Mouse (Mus musculus): ENCODE data around the gene Rasgrf1. TPM values are rescaled to one million over a fixed set of nuclear protein-coding genes. Genes with fewer than 3 reads are reported as not detected.

Rasgrf1 gene
- total and polyA plus RNA-seq, 2 experiments from 2014 or later: 28.3 to 53.4 TPM

DNA sequence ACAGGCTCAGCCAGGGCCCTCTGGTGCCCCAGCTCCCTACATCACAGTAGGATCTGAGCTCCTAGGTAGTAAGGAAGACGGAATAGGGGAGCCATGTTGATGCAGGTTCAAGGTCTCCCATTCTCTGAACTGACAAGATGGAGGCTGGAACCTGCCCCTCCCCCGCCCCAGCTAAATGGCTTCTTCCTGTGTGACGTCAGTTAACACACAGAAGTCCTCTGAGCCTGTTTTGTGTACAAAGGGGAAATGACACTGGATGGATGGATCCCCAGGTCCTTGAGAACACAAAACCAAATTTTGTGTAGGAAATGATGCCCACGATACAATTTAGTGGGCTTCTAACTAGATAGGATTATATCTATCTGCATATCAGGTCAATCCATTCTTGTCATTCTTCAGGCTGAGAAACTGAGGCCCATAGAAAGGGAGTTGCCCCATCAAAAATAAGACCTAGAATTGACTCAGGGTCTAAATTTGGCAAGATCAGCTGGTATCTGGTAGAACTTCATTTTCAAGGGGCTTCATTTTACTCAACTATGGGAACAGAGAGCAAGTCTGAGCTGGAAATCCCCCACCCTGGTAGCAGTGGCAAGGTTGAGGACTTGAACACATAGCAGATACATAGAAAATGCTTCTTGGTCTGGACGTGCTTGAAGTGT lies 2.3 kb downstream of the Rasgrf1 start:
- Histone ChIP-seq H3K4me3 (ENCODE audit: low read length) (no peak overlapping the region), H3K4me1 (ENCODE audit: insufficient read depth, low read length) (no peaks in the 10 kb centered on the region; the same call in none of the 2 replicates), H3K27me3 (ENCODE audit: insufficient read depth, low read length) (peaks cover 30% of the 10 kb centered on the region), H3K9ac (replicated peaks; ENCODE audit: low read length) (no peak overlapping the region), H3K4me2 (ENCODE audit: low read depth, low read length) (no peak overlapping the region), H3K27ac (no peak overlapping the region), H3K9me3 (ENCODE audit: low read length) (no peaks in the 10 kb centered on the region), H3K36me3 (ENCODE audit: insufficient read depth, low read length) (no peaks in the 10 kb centered on the region)
- DNase-seq (ENCODE audit: low spot score) (no peak), ATAC-seq (no peak)
- WGBS: 74% methylated on average over 5 of the region's 5 CpGs
- TF ChIP-seq CTCF (IDR thresholded peaks at IDR 0.05; ENCODE audit: low read depth): no peak

- ATAC-seq: no peak
- DNase-seq (ENCODE audit: low spot score): no peak
- H3K4me1 ChIP-seq (ENCODE audit: insufficient read depth, low read length): no peaks in the 10 kb centered on the region; the same call in none of the 2 replicates
- no peaks in the 10 kb centered on the region for H3K36me3 ChIP-seq (ENCODE audit: insufficient read depth, low read length)
- H3K9ac ChIP-seq (replicated peaks; ENCODE audit: low read length): no peak overlapping the region
- TF ChIP-seq CTCF (IDR thresholded peaks at IDR 0.05; ENCODE audit: low read depth): no peak
- H3K4me3 ChIP-seq (ENCODE audit: low read length): no peak overlapping the region
- 74% methylated on average over 4 of the region's 4 CpGs for WGBS
- H3K27me3 ChIP-seq (ENCODE audit: insufficient read depth, low read length): peaks cover 25% of the 10 kb centered on the region
- no peak overlapping the region for H3K4me2 ChIP-seq (ENCODE audit: low read depth, low read length)
- no peak overlapping the region for H3K27ac ChIP-seq
- no peaks in the 10 kb centered on the region for H3K9me3 ChIP-seq (ENCODE audit: low read length)
Observed at GRCm38 (mm10) chr9:89913135-89913534, 3.4 kb downstream of the Rasgrf1 start.

DNA sequence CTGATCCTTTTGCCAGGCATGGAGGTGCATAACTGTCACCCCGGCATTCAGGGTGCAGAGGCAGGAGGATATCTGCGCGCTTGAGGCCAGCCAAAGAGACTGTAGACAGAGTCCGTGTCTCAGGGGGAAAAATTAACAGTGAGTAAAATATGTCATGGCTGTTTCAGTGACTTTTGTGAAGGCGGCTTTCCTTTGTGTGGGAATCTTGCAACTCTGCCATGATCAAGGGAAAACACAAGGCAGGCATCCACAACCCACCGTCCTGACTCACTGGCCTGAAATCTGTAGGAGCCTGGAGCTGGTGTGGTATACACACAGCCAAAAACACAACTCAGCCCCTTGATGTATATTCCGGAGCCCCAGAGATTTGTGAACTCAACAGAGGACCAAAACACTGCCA lies 6.8 kb downstream of the Rasgrf1 start:
- H3K27ac ChIP-seq: no peak overlapping the region
- H3K9ac ChIP-seq (replicated peaks; ENCODE audit: low read length): no peak overlapping the region
- peaks cover 8% of the 10 kb centered on the region for H3K27me3 ChIP-seq (ENCODE audit: insufficient read depth, low read length)
- H3K4me2 ChIP-seq (ENCODE audit: low read depth, low read length): no peak overlapping the region
- no peaks in the 10 kb centered on the region for H3K36me3 ChIP-seq (ENCODE audit: insufficient read depth, low read length)
- WGBS: 87% methylated on average over 7 of the region's 7 CpGs
- no peaks in the 10 kb centered on the region for H3K4me1 ChIP-seq (ENCODE audit: insufficient read depth, low read length)
- TF ChIP-seq CTCF (IDR thresholded peaks at IDR 0.05; ENCODE audit: low read depth): no peak
- no peak overlapping the region for H3K4me3 ChIP-seq (ENCODE audit: low read length)
- ATAC-seq (no peak), DNase-seq (ENCODE audit: low spot score) (no peak)
- no peaks in the 10 kb centered on the region for H3K9me3 ChIP-seq (ENCODE audit: low read length)

- ATAC-seq (no peak), DNase-seq (ENCODE audit: low spot score) (no peak)
- no peak overlapping the region for H3K9ac ChIP-seq (replicated peaks; ENCODE audit: low read length)
- no peaks in the 10 kb centered on the region for H3K27me3 ChIP-seq (ENCODE audit: insufficient read depth, low read length)
- H3K9me3 ChIP-seq (ENCODE audit: low read length): no peaks in the 10 kb centered on the region
- no peak overlapping the region for H3K4me2 ChIP-seq (ENCODE audit: low read depth, low read length)
- H3K4me1 ChIP-seq (ENCODE audit: insufficient read depth, low read length): no peaks in the 10 kb centered on the region
- H3K36me3 ChIP-seq (ENCODE audit: insufficient read depth, low read length): no peaks in the 10 kb centered on the region
- 74% methylated on average over 1 of the region's 1 CpGs for WGBS
- H3K27ac ChIP-seq: no peak overlapping the region
- H3K4me3 ChIP-seq (ENCODE audit: low read length): no peak overlapping the region
- no peak for TF ChIP-seq CTCF (IDR thresholded peaks at IDR 0.05; ENCODE audit: low read depth)
Observed at GRCm38 (mm10) chr9:89917431-89917830, 7.7 kb downstream of the Rasgrf1 start.

GRCm38 (mm10) chr9:89918832-89919231 lies 9.1 kb downstream of the Rasgrf1 start:
- Histone ChIP-seq H3K27me3 (ENCODE audit: insufficient read depth, low read length) (no peaks in the 10 kb centered on the region), H3K27ac (no peak overlapping the region), H3K36me3 (ENCODE audit: insufficient read depth, low read length) (no peaks in the 10 kb centered on the region), H3K4me1 (ENCODE audit: insufficient read depth, low read length) (no peaks in the 10 kb centered on the region), H3K4me3 (ENCODE audit: low read length) (no peak overlapping the region), H3K9ac (replicated peaks; ENCODE audit: low read length) (no peak overlapping the region), H3K4me2 (ENCODE audit: low read depth, low read length) (no peak overlapping the region), H3K9me3 (ENCODE audit: low read length) (no peaks in the 10 kb centered on the region)
- 60% methylated on average over 5 of the region's 5 CpGs for WGBS
- no peak for DNase-seq (ENCODE audit: low spot score)
- ATAC-seq: no peak
- TF ChIP-seq CTCF (IDR thresholded peaks at IDR 0.05; ENCODE audit: low read depth): no peak

DNA sequence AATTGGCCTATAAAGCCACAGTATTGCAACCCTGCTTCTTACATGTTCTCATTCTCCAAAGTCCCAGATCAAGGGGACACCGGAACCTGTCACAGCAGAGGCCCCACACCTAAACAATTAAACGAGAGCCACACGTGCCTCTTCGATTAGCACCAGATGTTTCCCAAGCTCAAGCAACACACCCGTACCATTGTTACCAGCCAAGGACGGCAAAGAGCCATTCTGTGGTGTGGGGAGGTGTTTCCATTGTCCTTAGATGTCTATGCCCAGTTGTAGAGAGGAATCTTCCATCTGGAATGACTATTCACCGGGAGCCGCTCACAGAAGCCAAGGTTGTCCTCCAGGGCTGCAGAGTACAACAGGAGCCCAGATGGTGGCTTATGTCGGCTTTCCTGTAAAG lies 11.4 kb downstream of the Rasgrf1 start:
- WGBS: 66% methylated on average over 9 of the region's 9 CpGs
- Histone ChIP-seq H3K9me3 (ENCODE audit: low read length) (no peaks in the 10 kb centered on the region), H3K27me3 (ENCODE audit: insufficient read depth, low read length) (no peaks in the 10 kb centered on the region), H3K4me1 (ENCODE audit: insufficient read depth, low read length) (no peaks in the 10 kb centered on the region), H3K4me2 (ENCODE audit: low read depth, low read length) (no peak overlapping the region), H3K36me3 (ENCODE audit: insufficient read depth, low read length) (no peaks in the 10 kb centered on the region), H3K27ac (no peak overlapping the region), H3K4me3 (ENCODE audit: low read length) (no peak overlapping the region), H3K9ac (replicated peaks; ENCODE audit: low read length) (no peak overlapping the region)
- no peak for ATAC-seq
- no peak for TF ChIP-seq CTCF (IDR thresholded peaks at IDR 0.05; ENCODE audit: low read depth)
- no peak for DNase-seq (ENCODE audit: low spot score)

DNA sequence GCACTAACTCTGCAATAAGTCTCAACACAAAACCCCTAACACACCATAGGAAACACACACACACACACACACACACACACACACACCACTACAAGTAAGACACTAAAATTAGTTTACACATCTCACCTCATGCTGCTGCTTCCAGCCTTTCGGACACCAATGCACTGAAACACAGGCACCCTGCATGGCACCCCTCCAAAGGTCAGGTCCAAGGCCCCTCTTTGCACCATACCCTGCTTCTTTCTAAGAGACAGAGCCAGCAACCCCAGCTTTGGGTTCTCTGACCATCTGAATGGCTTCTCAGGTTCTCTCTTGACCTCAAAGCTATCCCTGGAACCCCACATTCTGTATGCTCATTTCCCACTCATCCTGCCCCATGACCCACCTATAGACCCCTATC lies 13.0 kb downstream of the Rasgrf1 start:
- Histone ChIP-seq H3K9me3 (ENCODE audit: low read length) (no peaks in the 10 kb centered on the region), H3K4me2 (ENCODE audit: low read depth, low read length) (no peak overlapping the region), H3K36me3 (ENCODE audit: insufficient read depth, low read length) (no peaks in the 10 kb centered on the region), H3K4me1 (ENCODE audit: insufficient read depth, low read length) (no peaks in the 10 kb centered on the region), H3K4me3 (ENCODE audit: low read length) (no peak overlapping the region), H3K27ac (no peak overlapping the region), H3K9ac (replicated peaks; ENCODE audit: low read length) (no peak overlapping the region), H3K27me3 (ENCODE audit: insufficient read depth, low read length) (no peaks in the 10 kb centered on the region)
- ATAC-seq (no peak), DNase-seq (ENCODE audit: low spot score) (no peak)
- 81% methylated on average over 1 of the region's 1 CpGs for WGBS
- TF ChIP-seq CTCF (IDR thresholded peaks at IDR 0.05; ENCODE audit: low read depth): no peak
